Mouse (Mus musculus) adrenal gland, adult (tissue): ENCODE data around the gene Ddx19a.
"Not testable (repeated sequence)": the region's sequence is repeated elsewhere in the genome, so short reads cannot be mapped to it uniquely, and the experiment has no call there.

ENCODE experiments used
- DNase-seq, 2 experiments: peaks; one replicate each; pipeline ENCODE4 v3.0.0; 2022 to 2023; ENCODE audit warnings: low spot score in 1 of 2; ENCODE audit not compliant: inconsistent age in 2 of 2

Gene Ddx19a

DNA sequence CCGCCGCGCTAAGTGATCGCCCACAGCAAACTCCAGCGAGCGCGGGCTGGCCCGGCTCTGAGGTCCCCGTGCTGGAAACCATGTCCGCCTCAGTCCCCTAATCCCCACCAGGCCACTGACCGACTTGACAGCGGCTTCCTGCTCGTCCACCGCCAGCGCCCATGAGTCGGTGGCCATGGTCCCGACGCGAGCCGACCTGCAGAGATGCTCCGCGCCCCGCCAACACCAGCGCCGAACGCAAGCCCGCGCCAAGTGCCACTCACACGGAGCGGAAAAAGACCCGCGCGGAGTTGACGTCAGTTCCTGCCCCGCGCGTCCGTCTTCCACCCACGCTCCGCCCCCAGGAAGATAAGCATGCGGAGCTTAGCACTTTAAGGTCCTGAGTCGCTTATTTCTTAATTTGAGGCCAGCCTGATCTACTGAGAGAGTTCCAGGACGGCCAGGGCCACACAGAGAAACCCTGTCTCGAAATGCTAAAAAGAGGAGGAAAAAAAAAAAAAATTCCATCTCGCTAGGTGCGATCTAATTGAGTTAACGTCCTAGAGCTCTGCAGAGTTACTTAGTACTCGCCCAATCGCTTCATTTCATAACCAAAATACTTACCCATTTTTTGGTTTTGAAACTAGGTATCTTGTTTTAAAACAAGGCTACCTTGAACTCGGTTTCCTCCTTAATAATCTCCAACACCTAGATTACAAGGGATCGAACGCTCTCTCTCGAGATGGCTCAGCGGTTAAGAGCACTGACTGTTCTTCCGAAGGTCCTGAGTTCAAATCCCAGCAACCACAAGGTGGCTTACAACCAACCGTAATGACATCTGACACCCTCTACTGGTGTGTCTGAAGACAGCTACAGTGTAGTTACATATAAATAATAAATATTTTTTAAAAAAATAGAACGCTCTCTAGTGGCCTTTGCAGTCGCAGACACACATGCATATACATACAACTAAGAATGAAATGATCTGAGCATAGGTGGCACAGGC lies at the start of gene Ddx19a:
Gene Ddx19a (minus strand): TSS at position 254 of the 985 bp plus-strand sequence.
- peak; percentile 90 to 96 for DNase-seq

- DNase-seq = peak; percentile 59 to 77
Observed at GRCm38 (mm10) chr8:111044003-111044734, 46.6 kb upstream of the Ddx19a start.

DNA sequence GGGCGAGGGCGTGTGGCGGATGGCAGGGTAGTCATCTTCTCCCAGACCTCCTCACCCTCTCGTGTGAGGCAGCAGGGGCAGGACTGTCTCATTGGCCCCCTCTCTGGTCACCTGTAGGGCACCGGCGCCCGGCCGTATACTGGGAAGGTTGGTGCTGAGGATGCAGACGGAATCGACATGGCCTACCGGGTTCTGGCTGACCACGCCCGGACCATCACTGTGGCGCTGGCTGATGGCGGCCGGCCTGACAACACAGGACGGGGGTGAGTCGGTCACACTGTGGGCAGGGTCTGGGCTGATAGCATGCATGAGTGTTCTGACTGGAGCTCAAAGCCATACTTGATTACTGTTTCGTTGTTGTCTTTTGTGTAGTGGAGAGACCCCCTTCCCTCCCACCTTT lies 44.9 kb upstream of the Ddx19a start:
- DNase-seq = no peak

GRCm38 (mm10) chr8:111036591-111036990 lies 39.0 kb upstream of the Ddx19a start:
- no peak for DNase-seq

- DNase-seq = peak in 1 of 2 experiments; percentile 41
Observed at GRCm38 (mm10) chr8:111034276-111034675, 36.7 kb upstream of the Ddx19a start.

DNA sequence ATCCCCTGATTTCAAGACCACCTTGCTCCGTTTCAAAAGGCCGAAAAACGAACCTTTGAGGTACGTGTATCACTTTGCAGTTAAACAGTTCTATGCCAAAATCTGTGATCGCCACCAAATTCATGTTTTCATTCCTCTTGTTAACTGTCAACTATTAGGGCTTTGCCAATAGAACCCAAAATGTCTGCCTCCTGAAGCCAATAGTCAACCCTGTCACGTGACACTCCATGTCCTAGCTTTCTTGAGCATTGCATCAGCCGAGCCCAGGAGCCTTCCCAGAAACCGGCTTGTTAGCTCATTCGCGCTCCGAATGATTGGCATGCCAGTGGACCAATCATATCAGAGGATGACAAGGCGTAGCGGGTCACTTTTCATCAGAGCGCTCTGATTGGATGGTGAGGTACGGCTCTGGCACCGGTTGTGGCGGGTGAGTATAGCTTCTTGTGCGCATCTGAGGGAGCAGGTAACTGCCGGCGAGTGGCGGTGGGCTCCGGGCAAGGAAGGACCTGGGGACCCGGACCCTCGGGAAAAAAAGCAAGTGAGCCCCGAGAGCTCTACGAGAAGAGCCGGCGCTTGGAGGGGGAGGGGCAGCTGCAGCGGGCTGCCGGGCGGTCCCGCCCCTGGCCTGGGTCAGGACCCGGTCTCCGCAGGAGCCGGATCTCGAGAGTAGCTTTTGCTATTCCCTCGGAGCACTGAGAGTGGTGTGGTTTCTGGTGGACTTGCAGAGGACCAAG lies 36.0 kb upstream of the Ddx19a start:
- peak; percentile 98 to 100 for DNase-seq

DNA sequence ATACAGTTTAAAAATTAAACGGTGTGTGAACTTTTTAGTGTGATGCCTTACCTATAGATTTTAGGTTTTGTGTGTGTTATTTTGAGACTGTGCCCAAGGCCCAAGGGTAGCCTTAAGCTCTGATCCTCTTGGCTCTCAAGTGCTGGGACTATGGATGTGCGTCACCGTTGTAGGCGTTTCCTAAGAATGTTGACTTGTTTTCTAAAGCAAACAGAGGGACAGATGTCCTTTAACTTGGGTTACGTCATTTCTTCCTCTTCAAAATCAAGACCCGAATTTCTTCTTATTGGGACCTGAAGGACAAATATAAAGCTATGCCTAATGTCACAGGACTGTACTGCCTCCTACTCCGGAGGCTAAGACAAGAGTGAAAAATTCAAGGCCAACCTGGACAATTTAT lies 35.3 kb upstream of the Ddx19a start, which contains the start of gene Aars:
Gene Aars (plus strand): TSS at position 229 of the 400 bp plus-strand sequence.
- DNase-seq = peak in 1 of 2 experiments; percentile 40

DNA sequence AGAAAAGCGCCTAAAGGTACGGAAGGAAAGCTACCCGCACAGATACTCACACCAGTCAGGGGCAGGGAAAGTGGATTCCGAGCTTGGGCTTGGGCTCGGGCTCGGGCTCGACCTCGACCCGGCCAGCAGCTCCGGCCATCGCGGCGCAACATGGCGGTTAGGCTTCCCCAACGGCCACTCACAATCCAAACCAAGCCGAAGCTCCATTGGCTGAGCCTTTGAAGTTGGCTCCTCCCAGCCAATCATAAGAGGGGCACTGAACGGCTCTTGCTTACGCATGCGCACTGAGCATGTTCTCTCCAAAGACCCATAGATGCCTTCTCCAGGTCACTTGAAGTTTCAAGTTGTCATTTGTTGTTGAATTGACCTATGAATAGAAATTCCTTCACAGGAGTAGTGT lies 34.0 kb upstream of the Ddx19a start, which contains the start of gene Ddx19b:
Gene Ddx19b (minus strand): TSS at position 180 of the 400 bp plus-strand sequence.
- DNase-seq = no peak

- no peak for DNase-seq
Observed at GRCm38 (mm10) chr8:111030045-111030444, 32.4 kb upstream of the Ddx19a start.

DNA sequence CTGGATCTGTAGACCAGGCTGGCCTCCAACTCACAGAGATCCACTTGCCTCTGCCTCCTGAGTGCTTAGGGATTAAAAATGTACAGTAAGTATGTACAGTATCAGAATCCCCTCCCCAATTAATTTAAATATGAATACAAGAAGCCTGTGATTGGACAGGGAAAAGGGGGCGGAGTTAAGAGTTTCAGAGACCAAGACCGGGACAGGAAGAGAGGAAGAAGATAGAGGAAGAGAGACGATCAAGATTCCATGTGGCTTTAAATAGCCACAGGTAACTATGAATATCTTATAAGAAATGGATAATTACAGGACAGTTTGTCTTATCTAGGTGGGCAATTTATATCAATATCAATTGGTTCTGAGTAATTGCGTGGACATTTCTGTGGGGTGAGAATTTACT lies 32.0 kb upstream of the Ddx19a start:
- DNase-seq = no peak

DNA sequence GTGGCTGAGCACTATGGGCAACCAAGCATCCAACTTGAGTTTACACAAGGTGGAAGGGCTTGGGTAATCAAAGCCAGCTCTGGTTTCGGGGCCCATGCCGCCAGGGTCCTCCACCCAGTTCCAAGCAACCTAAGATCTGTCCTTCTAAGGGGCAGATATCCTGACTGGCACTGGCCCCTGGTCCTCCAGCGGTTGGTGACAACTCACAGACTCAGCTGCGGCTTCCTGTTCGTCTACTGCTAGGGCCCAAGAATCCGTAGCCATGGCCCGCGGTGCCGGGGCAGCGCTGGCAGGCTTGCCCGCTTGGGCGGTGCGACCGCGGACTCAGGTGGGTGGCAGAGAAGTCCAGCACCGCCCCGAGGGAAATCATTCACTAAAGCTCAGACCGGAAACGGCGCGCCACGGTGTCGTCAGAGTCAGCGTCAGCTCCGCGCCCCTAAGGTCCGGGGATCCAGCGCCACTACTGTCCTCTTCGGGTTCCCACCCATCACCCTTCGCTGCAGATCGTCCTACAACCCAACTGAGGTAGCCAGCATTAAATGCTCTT lies 29.9 kb upstream of the Ddx19a start:
- DNase-seq = peak; percentile 92 to 97

DNA sequence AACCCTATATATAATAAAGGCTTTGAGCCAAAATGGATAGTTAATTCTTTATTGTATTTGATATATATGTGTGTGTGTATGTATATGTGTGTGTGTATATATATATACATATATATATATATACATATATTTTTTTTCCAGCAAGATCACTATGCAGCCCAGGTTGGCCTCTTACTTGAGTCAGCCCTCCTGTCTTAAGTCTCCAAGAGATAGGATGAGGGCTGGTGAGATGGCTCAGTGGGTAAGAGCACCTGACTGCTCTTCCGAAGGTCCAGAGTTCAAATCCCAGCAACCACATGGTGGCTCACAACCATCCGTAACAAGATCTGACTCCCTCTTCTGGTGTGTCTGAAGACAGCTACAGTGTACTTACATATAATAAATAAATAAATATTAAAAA lies 29.0 kb upstream of the Ddx19a start:
- DNase-seq = not testable (repeated sequence)

- not testable (repeated sequence) for DNase-seq
Observed at GRCm38 (mm10) chr8:111010230-111010991, 12.8 kb upstream of the Ddx19a start.

GRCm38 (mm10) chr8:110996641-110997430 lies 764 bp downstream of the Ddx19a start:
- peak in 1 of 2 experiments; percentile 32 for DNase-seq

DNA sequence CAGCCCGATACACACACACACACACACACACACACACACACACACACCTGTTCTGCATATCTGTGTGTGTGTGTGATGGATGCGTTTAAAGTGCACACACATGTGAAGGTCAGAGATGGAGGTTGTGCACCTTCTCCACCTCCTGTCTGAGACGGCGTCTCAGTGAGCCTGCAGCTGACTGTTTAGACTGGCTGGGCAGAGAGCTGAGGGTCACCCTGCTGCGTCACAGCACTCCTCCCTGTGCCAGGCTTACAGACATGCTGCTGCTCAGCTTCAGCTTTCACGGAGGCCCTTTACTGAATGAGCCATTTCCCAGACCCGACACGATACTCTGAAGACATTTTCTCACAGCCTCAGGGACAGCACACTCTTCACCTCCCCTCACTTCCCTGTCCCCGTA lies 7.6 kb downstream of the Ddx19a start:
- no peak for DNase-seq

DNA sequence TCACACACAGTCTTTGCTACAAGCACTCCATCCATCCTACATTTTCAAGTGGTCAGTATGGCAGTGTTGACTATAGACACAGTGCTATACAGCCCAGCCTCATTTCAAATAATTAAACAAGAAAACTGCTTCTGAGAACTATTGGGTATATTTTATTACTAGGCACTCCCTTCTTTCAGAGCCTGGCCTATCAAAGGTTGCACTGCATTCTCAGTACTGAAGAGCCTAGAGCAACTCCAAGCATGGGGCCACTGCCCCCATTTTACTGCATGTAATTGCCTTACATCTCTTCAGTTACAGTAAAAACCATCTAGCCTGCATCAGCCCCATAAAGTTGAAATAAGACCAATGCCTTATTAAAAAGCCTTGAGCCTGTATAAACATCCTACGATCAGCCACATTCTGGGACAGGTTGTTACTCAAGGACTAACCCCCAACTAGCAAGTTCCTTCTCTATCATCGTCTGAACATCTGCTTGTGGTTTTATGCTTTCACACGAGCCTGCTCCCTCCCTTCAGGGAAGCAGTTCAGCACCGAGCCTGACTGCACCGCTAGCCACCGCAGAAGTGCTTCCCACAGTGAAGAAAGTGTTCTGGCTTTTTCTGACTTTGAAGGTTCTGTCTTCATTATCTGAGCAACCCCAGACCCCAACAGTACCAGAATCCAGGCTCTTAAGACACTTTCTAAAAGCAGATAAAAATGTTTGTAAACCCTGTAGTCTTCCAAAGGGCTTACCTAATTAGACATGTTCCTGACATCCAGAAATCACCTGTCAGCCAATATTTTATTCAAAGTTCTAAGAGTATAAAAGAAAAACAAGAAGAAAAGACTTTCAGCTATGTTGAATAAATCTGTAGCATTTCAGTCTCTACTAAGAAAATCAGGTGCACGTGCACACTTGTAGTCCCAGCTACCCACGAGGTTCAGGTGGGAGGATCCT lies 9.5 kb downstream of the Ddx19a start:
- no peak for DNase-seq

GRCm38 (mm10) chr8:110981304-110981703 lies 16.3 kb downstream of the Ddx19a start:
- no peak for DNase-seq

- DNase-seq = not testable (repeated sequence)
Observed at GRCm38 (mm10) chr8:110977987-110978386, 19.6 kb downstream of the Ddx19a start.
